Mouse (Mus musculus): ENCODE data around the gene Creb3l1.

Creb3l1 gene

DNA sequence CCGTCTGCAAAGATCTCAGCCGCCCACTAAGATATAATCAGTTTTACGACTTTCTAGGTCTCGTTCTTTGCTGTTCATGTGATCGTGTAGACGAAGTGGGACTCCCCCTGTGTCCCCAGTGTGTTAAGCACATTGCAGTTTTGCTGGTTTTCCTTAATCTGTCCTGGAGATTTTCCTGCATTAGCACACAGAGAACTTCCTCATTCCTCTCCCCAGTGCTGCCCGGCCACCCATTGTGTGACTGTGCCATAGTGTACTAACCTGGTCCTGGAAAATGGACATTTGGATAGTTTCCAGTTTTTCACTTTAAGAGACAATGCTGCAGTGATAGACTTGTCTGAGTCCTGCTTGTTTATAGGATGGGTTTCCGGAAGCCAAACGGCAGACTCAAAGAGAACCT lies 10.0 kb upstream of the Creb3l1 start:
- DNase-seq (ENCODE audit: extremely low spot score, low spot score): no peak

DNA sequence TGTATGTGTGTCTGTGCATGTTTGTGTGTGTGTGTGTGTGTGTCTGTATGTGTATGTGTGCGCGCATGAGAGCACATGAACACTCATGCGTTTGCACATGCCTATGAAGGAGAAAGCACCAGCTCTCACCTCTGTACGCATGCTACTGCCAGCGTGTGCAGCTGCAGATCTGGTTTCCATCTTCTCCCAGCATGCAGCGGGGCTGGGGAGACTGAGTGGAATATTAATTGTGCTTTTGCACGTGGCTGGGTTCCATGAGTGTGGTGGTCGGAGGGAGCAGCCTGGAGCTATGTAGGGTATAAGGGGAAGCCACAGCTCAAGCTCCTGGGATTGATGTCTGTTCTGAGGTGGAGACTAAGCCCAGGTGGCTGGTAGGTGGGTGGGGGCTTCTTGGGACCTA lies 6.3 kb upstream of the Creb3l1 start:
- DNase-seq (ENCODE audit: extremely low spot score, low spot score): no peak

DNA sequence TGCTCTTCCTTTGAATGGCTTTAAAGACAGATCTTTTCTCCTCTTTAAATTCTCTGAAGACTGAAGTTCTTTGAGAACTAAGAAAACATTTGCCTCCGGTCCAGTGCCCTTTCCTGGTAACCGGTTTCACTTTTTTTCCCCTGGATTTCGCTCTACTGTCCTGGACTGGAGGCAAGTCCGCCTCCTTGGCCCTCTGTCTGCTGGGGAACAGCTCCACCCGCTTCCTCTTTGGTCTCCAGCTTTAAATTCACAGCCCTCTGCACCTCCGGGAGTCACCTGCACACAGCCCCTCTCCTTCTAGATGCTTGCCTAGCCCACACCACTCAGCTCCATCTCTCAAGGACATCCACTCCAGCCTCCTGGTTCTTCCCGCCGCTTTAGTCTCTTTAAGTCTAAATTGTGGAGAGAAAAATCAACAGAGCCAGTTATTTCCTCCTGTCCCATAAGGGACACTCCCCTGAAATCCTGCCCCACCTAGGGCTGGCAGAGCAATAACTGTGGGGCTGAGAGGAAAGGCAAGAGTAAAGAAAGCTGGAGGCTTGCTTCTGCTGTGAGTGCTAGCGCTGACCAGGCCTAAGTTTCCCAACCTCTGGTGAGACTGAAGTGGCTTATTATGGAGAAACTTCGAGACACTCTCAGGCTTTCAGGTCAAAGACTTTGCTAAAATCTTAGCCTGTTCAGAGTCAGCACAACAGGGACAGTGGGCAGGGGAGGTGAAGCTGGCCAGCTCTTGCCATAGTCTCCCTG lies 5.3 kb upstream of the Creb3l1 start:
- no peak for DNase-seq (ENCODE audit: extremely low spot score, low spot score)

DNA sequence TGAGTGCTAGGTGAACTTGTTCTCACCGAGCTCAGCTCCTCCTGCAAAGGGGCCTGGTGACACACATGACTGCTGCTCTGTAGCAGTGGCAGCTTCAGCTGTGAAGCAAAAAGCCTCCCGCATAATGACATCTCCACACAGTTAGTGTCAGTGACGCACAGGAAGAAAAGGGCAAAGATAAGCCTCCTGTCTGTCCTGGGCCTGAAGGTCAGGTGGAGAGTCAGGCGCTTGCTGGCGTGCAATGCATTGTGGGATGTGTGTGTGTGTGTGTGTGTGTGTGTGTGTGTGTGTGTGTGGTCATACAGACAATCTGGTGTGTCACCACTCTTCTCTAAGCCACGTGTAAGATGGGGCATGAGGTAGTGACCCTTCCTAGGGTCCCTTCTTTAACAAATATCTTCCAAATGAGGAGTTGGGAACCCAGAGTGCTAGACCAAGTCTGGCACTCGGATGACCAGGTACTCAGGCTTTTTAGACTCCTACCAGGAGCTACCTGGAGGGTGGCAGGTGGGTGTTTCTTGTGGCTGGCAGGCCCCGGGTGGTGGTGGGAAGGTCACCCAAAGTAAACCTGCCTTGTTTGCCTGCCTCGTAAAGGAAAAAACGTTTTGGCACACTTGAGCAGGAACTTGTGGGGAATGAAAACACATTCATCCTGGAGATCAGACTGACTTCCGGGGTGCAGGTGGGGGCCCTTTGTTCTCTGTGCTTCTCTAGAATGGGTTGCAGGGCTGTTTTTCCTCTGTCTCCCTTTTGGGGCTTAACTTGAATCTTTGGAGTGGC lies 3.7 kb upstream of the Creb3l1 start:
- DNase-seq (ENCODE audit: extremely low spot score, low spot score): no peak

DNA sequence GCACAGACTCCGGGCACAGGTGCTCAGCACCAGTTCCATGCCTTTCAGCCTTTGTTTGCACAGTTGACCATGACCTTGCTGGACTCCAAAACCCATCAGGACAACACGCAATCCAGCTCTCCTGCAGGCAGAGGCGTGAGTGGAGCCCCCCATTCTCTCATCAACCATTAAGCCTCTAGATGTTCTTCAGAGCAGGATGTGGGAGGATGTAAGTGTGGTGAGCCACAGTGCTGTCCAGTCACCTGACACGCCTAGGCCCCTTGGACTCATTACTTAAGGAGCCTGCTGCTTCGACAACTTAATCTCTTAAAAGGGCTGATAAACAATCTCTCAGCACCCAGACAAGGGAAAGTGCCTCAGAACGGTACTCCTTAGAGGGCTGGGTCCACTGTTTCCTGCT lies 1.7 kb upstream of the Creb3l1 start:
- DNase-seq (ENCODE audit: extremely low spot score, low spot score): no peak

DNA sequence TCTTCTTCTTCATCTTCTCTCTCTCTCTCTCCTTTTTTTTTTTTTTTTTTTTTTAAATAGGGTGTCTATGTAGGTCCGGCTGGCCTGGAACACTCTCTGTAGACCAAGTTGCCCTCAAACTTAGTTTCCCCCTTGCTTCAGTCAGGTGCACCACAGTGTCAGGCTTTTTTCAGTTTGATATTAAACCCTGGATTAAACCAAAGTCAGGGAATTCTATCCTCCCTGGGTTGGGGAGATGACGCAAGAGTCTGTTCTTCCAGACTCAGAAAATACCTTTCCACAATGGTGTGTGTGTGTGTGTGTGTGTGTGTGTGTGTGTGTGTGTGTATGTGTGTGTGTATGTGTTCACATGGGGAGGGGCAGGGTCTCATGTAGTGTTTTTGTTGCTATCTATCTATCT lies 900 bp upstream of the Creb3l1 start:
- DNase-seq (ENCODE audit: extremely low spot score, low spot score): no peak

DNA sequence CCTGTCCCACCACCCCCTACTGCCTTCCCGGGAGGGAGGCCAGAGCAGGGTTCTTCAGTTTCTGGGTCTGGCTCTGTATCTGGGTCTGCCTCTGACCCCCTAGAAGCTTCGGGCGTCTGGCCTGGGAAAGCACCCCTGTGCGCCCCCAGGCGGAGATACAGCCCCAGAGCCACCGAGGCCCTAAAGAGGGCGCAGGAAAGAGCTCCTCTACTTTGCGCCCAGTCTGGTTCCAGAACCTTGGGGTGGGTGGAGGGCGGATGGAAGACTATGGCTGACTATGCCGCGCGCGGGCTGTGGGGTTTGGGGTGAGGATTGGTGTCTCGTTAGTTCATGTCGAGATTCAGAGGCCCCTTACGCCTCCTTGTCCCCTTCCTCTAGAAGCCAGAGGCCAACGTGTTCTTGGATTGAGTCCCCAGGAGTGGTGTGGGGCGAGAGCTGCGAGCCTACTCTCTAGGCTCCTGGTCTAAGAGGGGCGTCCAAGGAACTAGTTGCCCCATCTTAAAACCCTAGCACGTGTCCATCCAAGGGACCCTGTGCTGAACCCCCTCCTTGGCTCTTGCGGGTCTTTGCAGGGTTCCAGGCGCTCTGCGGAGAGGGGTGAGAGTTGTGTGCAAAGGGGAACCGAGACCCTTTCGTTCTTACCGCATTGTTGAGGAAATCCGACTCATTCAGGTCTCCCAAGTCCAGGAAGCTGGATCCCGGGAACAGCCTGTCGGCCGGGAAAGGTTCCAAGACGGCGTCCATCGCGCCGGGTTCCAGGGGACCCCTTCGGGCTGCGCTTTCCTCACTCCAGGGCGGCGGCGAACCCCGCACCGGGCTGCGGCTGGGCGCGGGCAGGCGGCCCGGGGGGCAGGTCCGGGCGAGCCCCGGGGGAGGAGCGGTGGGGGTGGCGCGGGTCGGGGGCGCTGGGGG lies 684 bp downstream of the Creb3l1 start:
- peak; percentile 59 for DNase-seq (ENCODE audit: extremely low spot score, low spot score)

DNA sequence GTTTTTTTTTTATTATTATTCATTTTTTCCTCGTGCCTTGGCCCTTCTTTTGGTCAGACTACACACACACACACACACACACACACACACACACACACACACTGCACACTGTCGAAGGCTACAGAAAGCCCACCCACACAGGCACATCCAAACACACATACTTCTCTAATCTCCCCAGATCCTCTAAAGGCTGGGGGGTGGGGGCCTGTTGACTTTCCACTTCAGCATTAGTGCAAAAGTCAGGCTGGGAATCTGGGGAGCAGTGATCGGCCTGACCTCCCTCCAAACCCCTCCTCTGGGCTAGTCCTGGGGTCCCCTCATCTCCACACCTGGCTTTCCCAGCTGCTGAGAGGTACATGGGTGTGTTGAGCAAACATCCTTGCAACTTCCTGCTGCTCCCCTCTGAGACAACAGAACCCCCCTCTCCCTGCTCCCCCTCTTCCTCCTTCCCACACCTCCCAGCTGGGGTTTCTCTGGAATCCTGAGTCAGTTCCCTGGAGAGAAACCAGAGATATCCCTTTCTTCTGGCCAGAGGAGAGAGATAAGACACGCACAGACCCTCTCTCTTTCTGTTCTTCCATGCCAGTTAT lies 3.5 kb downstream of the Creb3l1 start:
- no peak for DNase-seq (ENCODE audit: extremely low spot score, low spot score)

DNA sequence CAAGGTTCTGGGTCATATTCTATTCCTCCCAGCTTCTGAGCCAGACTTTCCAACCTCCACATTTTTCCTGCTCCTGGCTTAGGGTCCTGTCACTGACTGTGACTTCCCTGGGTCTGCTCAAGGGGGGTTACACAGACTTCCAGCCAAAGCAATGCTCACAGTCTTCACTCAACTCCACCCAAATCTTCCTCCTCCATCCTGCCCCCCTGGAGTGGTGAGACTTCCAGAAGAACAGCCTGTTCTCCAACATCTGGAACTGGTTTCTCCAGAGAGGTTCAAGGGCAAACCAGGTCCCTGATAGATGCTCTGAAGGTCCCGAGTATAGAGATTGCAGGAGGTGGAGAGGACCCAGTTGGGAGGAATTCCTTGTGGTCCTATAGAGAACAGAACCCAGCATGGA lies 6.9 kb downstream of the Creb3l1 start:
- no peak for DNase-seq (ENCODE audit: extremely low spot score, low spot score)

DNA sequence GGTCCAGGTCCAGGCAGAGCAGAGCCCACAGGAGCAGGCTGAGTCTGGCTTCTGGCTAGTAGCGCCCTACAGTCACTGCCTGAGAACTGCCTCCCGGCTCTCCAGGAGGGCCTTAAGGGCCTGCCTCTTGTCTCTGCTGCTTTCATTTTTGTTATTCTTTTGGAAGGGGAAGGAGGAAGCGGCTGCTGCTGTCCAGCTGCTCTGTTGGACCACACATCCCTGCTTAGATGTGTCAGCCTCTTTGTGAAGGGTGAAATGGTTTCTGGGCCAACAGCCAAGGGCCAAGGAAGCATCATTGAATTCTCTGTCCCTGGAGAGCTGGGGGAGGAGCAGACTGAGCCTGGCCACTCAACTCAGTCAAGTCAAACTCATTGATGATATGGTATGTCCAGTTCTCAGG lies 7.3 kb downstream of the Creb3l1 start:
- DNase-seq (ENCODE audit: extremely low spot score, low spot score): no peak

DNA sequence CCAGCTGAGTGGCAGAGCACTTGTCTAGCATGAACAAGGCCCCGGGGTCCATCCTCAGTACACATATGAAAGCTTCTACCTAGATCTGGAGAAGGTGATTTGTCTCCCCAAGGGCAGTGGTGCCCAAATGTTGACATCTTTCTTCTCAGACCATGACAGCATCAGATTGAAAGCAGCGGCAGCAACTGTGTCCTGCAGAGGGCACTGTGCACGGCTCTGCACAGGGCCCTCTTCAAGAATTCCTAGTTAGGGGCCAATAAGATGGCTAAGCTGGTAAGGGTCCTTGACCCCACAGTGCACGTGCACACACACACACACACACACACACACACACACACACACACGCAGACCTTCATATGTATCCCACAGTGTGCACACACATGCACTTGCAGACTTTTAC lies 9.4 kb downstream of the Creb3l1 start:
- no peak for DNase-seq (ENCODE audit: extremely low spot score, low spot score)

DNA sequence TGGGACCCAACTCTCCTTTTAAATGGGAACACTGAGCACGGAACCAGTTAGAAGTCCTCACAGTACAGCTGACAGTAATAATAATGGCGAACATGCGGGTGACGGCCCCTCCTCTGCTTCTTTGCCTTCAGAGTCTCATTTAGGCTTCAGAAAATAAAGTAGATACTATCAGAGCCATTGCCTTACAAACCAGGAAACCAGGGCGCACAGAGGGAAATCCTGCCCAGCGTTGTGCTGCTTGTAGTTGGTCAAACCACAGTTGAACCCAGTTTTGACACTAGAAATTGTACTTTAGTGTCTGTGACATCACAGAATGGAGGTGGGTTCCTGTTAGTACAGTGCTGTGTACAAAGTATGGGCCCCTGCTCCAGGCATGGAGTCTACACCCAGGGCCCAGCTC lies 10.1 kb downstream of the Creb3l1 start:
- DNase-seq (ENCODE audit: extremely low spot score, low spot score): no peak

DNA sequence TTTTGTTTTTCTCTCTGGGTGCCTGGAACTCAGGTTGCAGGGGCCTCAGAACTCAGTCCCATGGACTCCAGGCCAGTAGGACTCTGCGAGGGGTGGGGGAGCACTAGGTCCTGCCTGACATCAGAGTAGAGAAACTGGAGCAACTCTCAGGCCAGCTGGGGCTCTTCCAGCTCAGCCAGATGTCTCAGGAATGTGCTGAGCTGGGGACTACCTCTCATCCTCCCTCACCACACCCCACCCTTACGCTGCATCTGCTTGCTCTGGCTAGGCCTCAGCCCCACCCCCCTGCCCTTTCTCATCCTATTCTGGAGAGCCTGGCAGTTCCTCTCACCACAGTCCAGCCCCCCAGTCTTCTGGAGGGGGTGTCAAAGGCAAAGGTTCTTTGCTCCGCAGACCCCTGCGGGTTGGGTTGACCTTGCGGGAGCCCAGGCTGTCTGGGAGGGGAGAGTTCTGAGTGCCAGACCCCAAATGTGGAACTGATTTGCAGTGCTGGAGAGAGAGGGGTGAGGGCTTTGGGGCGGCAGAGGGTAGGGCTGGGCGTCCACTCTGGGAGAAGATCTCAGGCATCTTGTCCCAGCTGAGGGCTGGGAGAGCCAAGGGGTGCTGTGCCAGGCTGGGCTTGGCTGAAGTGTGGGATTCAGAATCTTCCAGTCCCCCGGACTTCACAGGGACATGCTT lies 11.4 kb downstream of the Creb3l1 start:
- DNase-seq (ENCODE audit: extremely low spot score, low spot score): peak; percentile 52

DNA sequence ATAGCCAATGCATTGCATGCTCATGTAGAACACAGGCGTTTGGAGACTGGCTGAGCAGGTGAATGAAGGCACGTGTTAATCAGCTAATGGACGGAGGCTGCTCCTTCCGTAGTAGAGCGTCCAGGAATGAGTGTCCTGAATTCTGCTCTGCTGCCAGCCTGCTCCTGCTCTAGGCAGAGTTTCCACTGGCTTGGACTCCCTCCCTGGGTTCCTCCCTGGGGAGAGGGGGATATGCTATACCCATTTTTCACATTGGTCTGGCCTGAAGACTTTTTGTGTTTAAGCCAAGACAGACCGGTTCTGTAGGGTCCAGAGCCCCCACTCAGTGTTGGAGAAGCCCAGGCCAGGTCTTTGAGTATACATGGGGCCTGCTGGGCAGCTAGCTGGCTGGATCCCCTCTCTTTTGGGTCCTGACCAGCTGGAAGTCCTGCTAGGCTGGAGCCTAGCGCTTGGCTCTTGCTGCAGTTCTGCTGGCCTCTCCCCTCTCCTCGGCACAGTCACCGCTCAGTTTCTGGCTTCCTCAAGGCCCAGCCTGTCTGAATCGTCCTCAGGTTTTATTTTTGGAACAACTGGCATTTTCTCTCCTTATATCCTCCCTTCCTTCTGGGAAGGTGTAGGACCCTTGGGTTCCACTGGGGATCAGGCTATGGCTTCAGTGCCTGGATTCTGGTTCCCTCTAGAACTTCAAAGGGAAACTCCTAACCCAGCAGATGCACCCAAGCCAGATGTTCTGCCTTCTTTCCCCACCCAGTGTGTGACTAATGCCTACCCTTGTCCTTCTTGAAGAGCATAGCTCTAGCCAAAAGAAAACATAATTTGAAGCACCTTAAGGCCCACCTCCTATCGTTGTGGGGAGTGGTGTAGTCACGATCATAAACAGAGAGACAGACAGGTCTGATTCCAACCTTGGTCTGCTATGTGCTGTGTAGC lies 12.6 kb downstream of the Creb3l1 start:
- no peak for DNase-seq (ENCODE audit: extremely low spot score, low spot score)

DNA sequence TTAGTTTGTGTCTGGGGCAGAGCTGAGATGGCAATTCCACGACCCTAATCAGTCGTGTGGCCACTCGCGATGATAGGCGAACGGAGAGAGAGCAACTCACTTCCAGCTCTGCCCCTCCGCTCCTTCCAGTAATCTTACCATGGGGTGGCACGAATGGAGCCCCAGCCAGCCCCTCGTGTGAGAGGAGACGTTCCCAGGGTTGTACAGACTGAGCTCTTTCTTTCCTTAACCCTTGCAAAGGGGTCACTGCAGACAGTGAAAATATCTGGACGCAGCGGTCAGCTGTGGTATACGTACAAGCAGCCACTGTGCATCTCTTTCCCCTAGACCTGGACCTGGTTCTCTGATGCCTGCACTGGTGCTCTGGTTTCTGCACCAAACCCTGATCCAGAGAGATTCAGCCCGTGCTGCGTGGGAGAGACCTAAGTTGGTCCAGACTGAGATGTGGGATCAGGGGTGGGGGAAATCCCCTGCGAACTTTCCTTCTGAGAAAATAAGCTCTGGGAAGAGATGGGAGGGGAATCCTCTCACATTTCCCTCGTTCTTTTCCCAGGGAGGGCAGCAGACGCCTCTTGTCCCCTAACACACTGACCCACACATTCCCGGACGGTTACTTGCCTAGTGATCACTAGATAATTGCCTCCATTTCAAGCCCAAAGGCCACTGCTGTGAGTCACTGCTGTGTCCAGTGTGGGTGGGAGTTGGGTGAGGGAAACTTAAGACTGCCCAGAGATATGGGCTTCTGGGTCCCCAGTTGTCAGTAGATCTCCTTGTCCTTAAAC lies 15.5 kb downstream of the Creb3l1 start:
- no peak for DNase-seq (ENCODE audit: extremely low spot score, low spot score)

DNA sequence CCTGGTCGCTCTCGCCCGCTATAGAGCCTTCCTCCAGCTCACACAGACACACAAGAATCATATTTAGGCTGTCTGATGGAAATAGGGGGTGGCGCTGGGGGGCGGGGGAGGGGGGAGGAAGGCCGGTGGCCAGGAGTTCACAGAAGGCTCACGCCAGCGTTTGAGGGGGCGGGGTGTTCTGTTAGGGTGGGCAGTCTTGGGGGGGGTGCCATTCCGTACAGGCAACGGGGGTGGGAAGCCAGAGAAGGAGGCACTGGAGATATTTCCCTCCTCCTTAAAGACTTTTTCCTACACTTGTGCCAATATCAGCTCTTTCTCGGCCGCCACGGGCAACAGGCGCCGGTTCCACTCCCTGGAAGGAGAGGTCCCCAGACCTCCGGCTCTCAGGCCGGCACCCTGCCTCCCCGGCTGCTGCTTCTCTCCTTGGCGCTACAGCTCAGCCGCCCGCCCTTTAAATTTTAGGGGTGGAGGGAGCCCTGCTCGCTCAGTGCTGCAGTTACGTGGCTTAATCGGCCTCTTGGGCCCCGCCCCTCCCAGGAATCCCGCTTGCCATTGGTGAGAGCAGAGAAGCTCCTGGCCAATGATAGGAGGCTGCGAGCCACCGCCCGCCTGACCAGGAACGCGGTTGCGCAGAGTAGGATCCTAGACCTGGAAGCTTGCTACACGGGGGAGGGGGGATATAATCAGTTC lies 16.2 kb downstream of the Creb3l1 start:
- DNase-seq (ENCODE audit: extremely low spot score, low spot score): peak; percentile 96

DNA sequence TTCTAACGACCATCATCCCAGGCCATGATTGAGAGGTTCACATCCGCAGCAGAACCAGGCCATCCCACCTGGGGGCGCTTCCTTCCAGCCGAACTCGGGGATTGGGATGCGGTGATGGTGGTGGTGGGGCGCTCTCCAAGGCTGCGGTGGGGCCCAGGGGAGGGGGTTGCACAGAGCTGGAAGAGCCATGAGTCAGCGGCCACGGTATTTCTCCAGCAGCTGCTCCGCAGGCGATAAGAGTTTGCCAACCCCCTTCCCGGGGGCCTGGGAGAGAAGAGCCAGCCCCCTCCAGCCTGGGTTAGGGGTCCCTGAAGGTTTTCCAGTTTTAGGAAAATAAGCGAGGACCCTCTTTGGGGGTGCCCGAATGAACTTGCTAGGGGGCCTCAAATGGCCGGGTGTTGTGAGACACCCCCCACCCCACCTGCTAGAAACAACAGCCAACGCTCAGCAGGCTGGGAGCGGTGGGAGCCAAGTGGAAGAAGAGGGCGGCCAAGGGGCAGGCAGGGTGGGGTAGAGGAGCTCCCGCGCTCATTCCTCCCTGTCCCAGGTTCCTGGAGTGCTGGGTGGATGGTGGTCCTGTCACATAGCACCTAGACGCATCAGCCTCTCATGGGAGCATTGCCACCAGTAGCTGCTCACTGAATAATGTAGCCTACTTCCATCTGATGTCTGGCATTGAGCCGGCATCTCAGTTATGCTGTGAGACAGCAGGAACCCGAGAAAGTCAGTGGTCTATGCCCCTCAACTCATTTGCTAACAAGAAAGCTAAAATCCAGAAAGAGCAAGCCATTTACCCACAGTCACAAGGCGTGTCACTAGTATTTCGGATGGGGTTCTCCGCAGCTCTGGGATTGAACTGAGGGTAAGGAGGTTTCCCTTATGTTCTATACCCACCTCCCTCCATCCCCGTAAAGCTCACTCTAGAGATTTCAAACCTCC lies 17.1 kb downstream of the Creb3l1 start:
- DNase-seq (ENCODE audit: extremely low spot score, low spot score): peak; percentile 59

All from neural tube, embryonic 10.5 days (tissue).